Mouse (Mus musculus) midbrain, embryonic 11.5 days (tissue): ENCODE data around the gene Rab43. TPM values are rescaled to one million over a fixed set of nuclear protein-coding genes. Genes with fewer than 3 reads are reported as not detected.
"Not testable (repeated sequence)": the region's sequence is repeated elsewhere in the genome, so short reads cannot be mapped to it uniquely, and the experiment has no call there.

Experiments used
- ATAC-seq: fragments of 200-750 bp; cut with Nextera tagmentation; 2 replicates; pipeline ENCODE4 v1.8.0; 2017; ENCODE audit warnings: moderate TSS enrichment, moderate library complexity; ENCODE audit not compliant: low FRiP score
- DNase-seq: peaks from one replicate; pipeline ENCODE4 v3.0.0; 2015; ENCODE audit warnings: low spot score; ENCODE audit errors: missing footprints
- H3K27ac ChIP-seq: fragments of 300-500 bp; sonication (generic); 2 replicates; pipeline ENCODE4 v1.5.1; 2014; ENCODE audit warnings: low read depth, low read length
- H3K27me3 ChIP-seq: fragments of 300-500 bp; sonication (generic); 2 replicates; pipeline ENCODE4 v1.6.1; 2014; ENCODE audit warnings: mild to moderate bottlenecking, low read length, moderate library complexity, mixed read lengths; ENCODE audit not compliant: control insufficient read depth, insufficient read depth
- H3K36me3 ChIP-seq: fragments of 300-500 bp; sonication (generic); 2 replicates; pipeline ENCODE4 v1.6.1; 2014; ENCODE audit warnings: mild to moderate bottlenecking, low read length, moderate library complexity, mixed read lengths; ENCODE audit not compliant: control insufficient read depth, insufficient read depth
- H3K4me1 ChIP-seq: fragments of 300-500 bp; sonication (generic); 2 replicates; pipeline ENCODE4 v1.6.1; 2014; ENCODE audit warnings: low read length; ENCODE audit not compliant: control insufficient read depth, insufficient read depth
- H3K4me2 ChIP-seq: fragments of 300-500 bp; sonication (generic); 2 replicates; pipeline ENCODE4 v1.6.1; 2014; ENCODE audit warnings: mild to moderate bottlenecking, moderate library complexity
- H3K4me3 ChIP-seq: fragments of 300-500 bp; sonication (generic); 2 replicates; pipeline ENCODE4 v1.5.1; 2014; ENCODE audit warnings: low read depth, low read length
- H3K9ac ChIP-seq: fragments of 300-500 bp; sonication (generic); 2 replicates; pipeline ENCODE4 v1.6.1; 2014; ENCODE audit warnings: low read length
- H3K9me3 ChIP-seq: fragments of 300-500 bp; sonication (generic); 2 replicates; pipeline ENCODE4 v1.6.1; 2016; ENCODE audit warnings: low read length; ENCODE audit not compliant: control insufficient read depth
- WGBS: fragments of 180-500 bp; shearing (Covaris S2); extraction: QIAGEN DNeasy Blood & Tissue Kit; methylation state at CpG from one replicate; pipeline ENCODE4 v1.1.7; 2014; 5-methylcytosine and 5-hydroxymethylcytosine counted together
- polyA plus RNA-seq: library from polyadenylated mRNA; unstranded; fragments of >200 nt; fragmentation: Nextera tagmentation; extraction: Ambion mirVana; gene quantifications from 2 replicates; pipeline ENCODE4 v1.2.1, GENCODE M21; 2014

The Rab43 gene
- polyA plus RNA-seq, 1 experiment from 2014 or later: 8.0 TPM

DNA sequence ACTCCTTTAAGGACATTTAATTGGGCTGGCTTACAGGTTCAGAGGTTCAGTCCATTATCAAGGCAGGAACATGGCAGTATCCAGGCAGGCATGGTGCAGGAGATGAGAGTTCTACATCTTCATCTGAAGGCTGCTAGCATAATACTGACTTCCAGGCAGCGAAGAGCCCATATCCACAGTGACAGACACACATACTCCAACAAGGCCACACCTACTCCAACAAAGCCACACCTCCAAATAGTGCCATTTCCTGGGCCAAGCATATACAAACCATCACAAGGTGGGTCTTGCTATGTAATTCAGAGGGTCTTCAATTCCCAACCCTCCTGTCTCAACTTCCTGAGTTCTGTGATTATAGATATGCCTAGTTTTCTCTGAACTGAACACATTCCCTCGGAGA lies 47.7 kb downstream of the Rab43 start:
- H3K9me3 ChIP-seq, H3K27ac ChIP-seq, H3K4me2 ChIP-seq, DNase-seq, H3K9ac ChIP-seq, H3K4me3 ChIP-seq, H3K4me1 ChIP-seq, H3K27me3 ChIP-seq, ATAC-seq, H3K36me3 ChIP-seq: not testable (repeated sequence)
- 95% methylated on average over 2 of the region's 2 CpGs for WGBS

GRCm38 (mm10) chr6:87763376-87764280 lies 48.3 kb downstream of the Rab43 start:
- H3K9me3 ChIP-seq: no peaks in the 10 kb centered on the region
- 68% methylated on average over 4 of the region's 4 CpGs for WGBS
- DNase-seq: no peak
- no peaks in the 10 kb centered on the region for H3K4me1 ChIP-seq
- H3K27ac ChIP-seq: no peak overlapping the region
- no peak overlapping the region for H3K4me3 ChIP-seq
- H3K9ac ChIP-seq: no peak overlapping the region
- no peak for ATAC-seq
- H3K27me3 ChIP-seq: no peaks in the 10 kb centered on the region
- H3K36me3 ChIP-seq: no peaks in the 10 kb centered on the region
- H3K4me2 ChIP-seq: no peak overlapping the region

DNA sequence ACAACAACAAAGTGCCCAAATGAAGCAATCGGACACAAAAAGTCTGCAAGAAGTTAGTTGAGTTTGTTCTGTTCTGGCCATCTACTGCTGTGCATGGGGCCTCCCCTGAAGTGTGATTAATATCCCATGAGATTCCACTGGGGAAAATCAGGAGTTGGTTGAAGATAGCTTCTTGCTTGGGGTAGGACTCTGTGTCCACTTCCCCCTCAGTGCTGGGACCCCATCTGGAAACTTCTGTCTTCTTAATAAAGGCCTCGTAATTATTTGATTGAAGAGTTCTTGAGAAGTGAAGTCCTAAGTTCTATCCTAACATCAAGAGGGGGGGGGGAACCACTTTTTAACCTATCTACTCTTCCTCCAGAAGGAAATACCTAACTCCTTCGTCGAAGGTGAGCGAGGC lies 49.8 kb downstream of the Rab43 start:
- no peak overlapping the region for H3K9ac ChIP-seq
- WGBS: 86% methylated on average over 5 of the region's 5 CpGs

DNA sequence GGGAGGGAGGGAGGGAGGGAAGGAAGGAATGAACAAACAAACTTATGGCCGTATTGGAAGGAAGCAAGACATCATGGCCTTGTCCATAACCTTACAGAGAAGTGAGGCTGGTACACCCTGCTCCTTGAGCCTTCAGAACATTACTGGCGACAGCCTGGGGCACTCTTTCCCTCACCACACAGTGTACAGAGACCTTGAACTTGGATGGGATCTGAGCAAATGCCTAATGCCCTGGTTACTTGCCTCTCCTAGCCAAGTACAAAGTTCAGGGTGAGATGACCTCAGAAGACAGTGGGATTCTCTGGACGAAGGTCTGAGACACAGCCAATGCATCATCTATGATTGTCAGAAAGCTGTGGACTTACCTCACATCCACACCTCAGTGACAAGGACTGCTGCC lies 52.1 kb downstream of the Rab43 start:
- DNase-seq (no peak), ATAC-seq (no peak)
- no peak overlapping the region for H3K4me3 ChIP-seq
- no peaks in the 10 kb centered on the region for H3K36me3 ChIP-seq
- no peaks in the 10 kb centered on the region for H3K27me3 ChIP-seq
- no peaks in the 10 kb centered on the region for H3K9me3 ChIP-seq
- H3K27ac ChIP-seq: no peak overlapping the region
- WGBS: 63% methylated on average over 3 of the region's 3 CpGs
- no peak overlapping the region for H3K4me2 ChIP-seq
- H3K4me1 ChIP-seq: no peaks in the 10 kb centered on the region
- no peak overlapping the region for H3K9ac ChIP-seq

More for the DNA sequence above, 49.8 kb downstream of the Rab43 start:
- Histone ChIP-seq H3K4me2 (no peak overlapping the region), H3K9me3 (no peaks in the 10 kb centered on the region), H3K27me3 (no peaks in the 10 kb centered on the region), H3K27ac (no peak overlapping the region), H3K36me3 (no peaks in the 10 kb centered on the region), H3K4me1 (no peaks in the 10 kb centered on the region), H3K4me3 (no peak overlapping the region)
- no peak for DNase-seq
- no peak for ATAC-seq

DNA sequence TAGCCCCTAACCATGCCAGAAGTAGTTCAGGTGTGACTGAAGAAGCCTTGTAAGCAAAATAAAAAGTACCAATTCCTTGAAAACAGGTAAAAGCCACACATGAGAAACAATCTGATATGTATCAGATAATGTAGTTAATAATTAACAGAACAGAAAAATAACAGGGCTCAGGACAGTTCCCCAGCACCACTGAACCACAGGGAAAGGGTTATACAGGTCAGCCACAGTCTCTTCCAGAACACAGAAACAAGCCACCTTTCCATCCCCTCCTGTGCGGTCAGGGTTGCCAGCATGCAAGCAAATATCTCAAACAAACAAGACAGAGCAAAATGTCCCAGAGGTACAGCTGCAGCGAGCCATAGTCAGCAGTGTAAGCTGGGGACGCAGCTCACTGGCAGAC lies 52.6 kb downstream of the Rab43 start:
- H3K9me3 ChIP-seq: no peaks in the 10 kb centered on the region
- no peak for ATAC-seq
- no peak overlapping the region for H3K4me3 ChIP-seq
- H3K27me3 ChIP-seq: no peaks in the 10 kb centered on the region
- no peak overlapping the region for H3K4me2 ChIP-seq
- H3K36me3 ChIP-seq: no peaks in the 10 kb centered on the region
- no peak for DNase-seq
- no peaks in the 10 kb centered on the region for H3K4me1 ChIP-seq
- H3K27ac ChIP-seq: no peak overlapping the region
- H3K9ac ChIP-seq: no peak overlapping the region
- WGBS: 55% methylated on average over 3 of the region's 3 CpGs

- Histone ChIP-seq H3K9ac (no peak overlapping the region), H3K9me3 (no peaks in the 10 kb centered on the region), H3K27me3 (no peaks in the 10 kb centered on the region), H3K4me1 (no peaks in the 10 kb centered on the region), H3K4me3 (no peak overlapping the region), H3K36me3 (no peaks in the 10 kb centered on the region), H3K4me2 (no peak overlapping the region), H3K27ac (no peak overlapping the region)
- WGBS: 94% methylated on average over 8 of the region's 8 CpGs
- DNase-seq: peak; percentile 72
- ATAC-seq: no peak
These were observed 55.1 kb downstream of the Rab43 start for GRCm38 (mm10) chr6:87756896-87757295.

DNA sequence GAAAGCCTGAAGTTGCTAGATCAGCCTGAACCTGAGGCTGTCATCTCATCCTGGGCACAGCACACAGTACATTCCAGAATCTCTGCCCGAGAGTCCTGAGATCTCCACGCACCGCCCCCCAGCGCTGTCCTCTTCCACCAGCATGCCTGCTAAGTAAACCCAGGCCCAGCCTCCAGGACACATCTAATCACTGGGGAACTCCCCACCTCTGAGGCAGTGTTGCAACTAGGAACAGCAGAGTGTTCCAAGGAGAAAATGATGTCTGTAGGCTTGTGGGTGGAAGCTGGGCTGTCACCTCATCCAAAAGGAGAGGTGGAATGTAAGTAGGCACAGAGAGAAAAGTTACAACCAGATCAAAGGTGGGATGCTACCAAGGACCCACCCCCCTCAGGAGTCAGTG lies 56.8 kb downstream of the Rab43 start:
- no peak overlapping the region for H3K27ac ChIP-seq
- no peak overlapping the region for H3K4me2 ChIP-seq
- no peaks in the 10 kb centered on the region for H3K27me3 ChIP-seq
- ATAC-seq (no peak), DNase-seq (no peak)
- H3K4me1 ChIP-seq: no peaks in the 10 kb centered on the region
- H3K36me3 ChIP-seq: no peaks in the 10 kb centered on the region
- 92% methylated on average over 4 of the region's 4 CpGs for WGBS
- H3K4me3 ChIP-seq: no peak overlapping the region
- H3K9me3 ChIP-seq: no peaks in the 10 kb centered on the region
- no peak overlapping the region for H3K9ac ChIP-seq

- DNase-seq (no peak), ATAC-seq (no peak)
- H3K9ac ChIP-seq: no peak overlapping the region
- H3K27ac ChIP-seq: no peak overlapping the region
- H3K9me3 ChIP-seq: no peaks in the 10 kb centered on the region
- no peak overlapping the region for H3K4me2 ChIP-seq
- H3K36me3 ChIP-seq: no peaks in the 10 kb centered on the region
- WGBS: 87% methylated on average over 6 of the region's 6 CpGs
- no peaks in the 10 kb centered on the region for H3K4me1 ChIP-seq
- no peaks in the 10 kb centered on the region for H3K27me3 ChIP-seq
- no peak overlapping the region for H3K4me3 ChIP-seq
These were observed 60.4 kb downstream of the Rab43 start for GRCm38 (mm10) chr6:87751574-87751973.

- Histone ChIP-seq H3K9me3 (no peaks in the 10 kb centered on the region), H3K4me1 (no peaks in the 10 kb centered on the region), H3K27ac (no peak overlapping the region), H3K4me3 (no peak overlapping the region), H3K4me2 (no peak overlapping the region), H3K9ac (no peak overlapping the region), H3K36me3 (no peaks in the 10 kb centered on the region), H3K27me3 (no peaks in the 10 kb centered on the region)
- WGBS: 83% methylated on average over 8 of the region's 8 CpGs
- DNase-seq (no peak), ATAC-seq (no peak)
These were observed 61.6 kb downstream of the Rab43 start for GRCm38 (mm10) chr6:87750184-87750910.
